Mouse (Mus musculus) hindbrain, postnatal 0 days (tissue): Measurements from ENCODE around the gene Rpl13a. TPM values are rescaled to one million over a fixed set of nuclear protein-coding genes. Genes with fewer than 3 reads are reported as not detected.
A peak's percentile ranks its signal among the peaks of the same experiment; 100 is the strongest.

ENCODE experiments used
- ATAC-seq: fragments of 200-750 bp; cut with Nextera tagmentation; 2 replicates; pipeline ENCODE4 v1.8.0; 2017; ENCODE audit warnings: mild to moderate bottlenecking, moderate TSS enrichment, moderate library complexity
- DNase-seq: peaks from one replicate; pipeline ENCODE4 v3.0.0-alpha.2; 2015; ENCODE audit warnings: low spot score
- H3K27ac ChIP-seq: fragments of 300-500 bp; sonication (generic); 2 replicates; pipeline ENCODE4 v1.5.1; 2014; ENCODE audit warnings: mild to moderate bottlenecking
- H3K27me3 ChIP-seq: fragments of 300-500 bp; sonication (generic); 2 replicates; pipeline ENCODE4 v1.6.1; 2014; ENCODE audit warnings: low read length, mixed read lengths; ENCODE audit not compliant: insufficient read depth
- H3K36me3 ChIP-seq: fragments of 300-500 bp; sonication (generic); 2 replicates; pipeline ENCODE4 v1.6.1; 2014; ENCODE audit warnings: low read length, mixed read lengths; ENCODE audit not compliant: insufficient read depth
- H3K4me1 ChIP-seq: fragments of 300-500 bp; sonication (generic); 2 replicates; pipeline ENCODE4 v1.6.1; 2014; ENCODE audit warnings: antibody characterized with exemption, low read length, mixed read lengths; ENCODE audit not compliant: insufficient read depth
- H3K4me2 ChIP-seq: fragments of 300-500 bp; sonication (generic); 2 replicates; pipeline ENCODE4 v1.6.1; 2014; ENCODE audit warnings: low read depth, mild to moderate bottlenecking, low read length, moderate library complexity, mixed read lengths
- H3K4me3 ChIP-seq: fragments of 300-500 bp; sonication (generic); 2 replicates; pipeline ENCODE4 v1.5.1; 2014; ENCODE audit warnings: low read length
- H3K9ac ChIP-seq: fragments of 300-500 bp; sonication (generic); replicated peaks from 2 replicates; pipeline ENCODE4 v1.6.1; 2014; ENCODE audit warnings: mild to moderate bottlenecking, low read length, moderate library complexity, mixed read lengths
- H3K9me3 ChIP-seq: fragments of 300-500 bp; sonication (generic); 2 replicates; pipeline ENCODE4 v1.6.1; 2016; ENCODE audit warnings: low read length, mixed read lengths
- CTCF ChIP-seq: IDR thresholded peaks from 2 replicates; pipeline ENCODE4 v1.5.1; 2016; ENCODE audit warnings: antibody characterized with exemption, control low read depth, low read depth
- WGBS: fragments of 180-500 bp; shearing (Covaris S2); extraction: QIAGEN DNeasy Blood & Tissue Kit; methylation state at CpG from one replicate; pipeline ENCODE4 v1.1.7; 2014; 5-methylcytosine and 5-hydroxymethylcytosine counted together
- polyA plus RNA-seq: library from polyadenylated mRNA; unstranded; fragments of >200 nt; fragmentation: Nextera tagmentation; extraction: Ambion mirVana; gene quantifications from 2 replicates; pipeline ENCODE4 v1.2.1, GENCODE M21; 2015
- total RNA-seq: library from RNA; depleted of rRNA; stranded (reverse); fragments of >200 nt; gene quantifications from 2 replicates; pipeline ENCODE4 v1.2.3, GENCODE M21; 2014

The Rpl13a gene
- total and polyA plus RNA-seq, 2 experiments from 2014 or later = 800 to 1,807 TPM

GRCm38 (mm10) chr7:45147267-45147666 lies 18.7 kb upstream of the Rpl13a start:
- no peaks in the 10 kb centered on the region for H3K27me3 ChIP-seq
- WGBS = 91% methylated on average over 11 of the region's 11 CpGs
- DNase-seq (no peak), ATAC-seq (no peak)
- H3K4me1 ChIP-seq = no peaks in the 10 kb centered on the region
- no peak overlapping the region for H3K4me3 ChIP-seq
- no peaks in the 10 kb centered on the region for H3K9me3 ChIP-seq
- H3K9ac ChIP-seq = no peak overlapping the region
- no peak overlapping the region for H3K27ac ChIP-seq
- no peak for TF ChIP-seq CTCF
- no peak overlapping the region for H3K4me2 ChIP-seq
- H3K36me3 ChIP-seq = no peaks in the 10 kb centered on the region; the same call in 1 of the 2 replicates

- TF ChIP-seq CTCF = no peak
- 93% methylated on average over 8 of the region's 8 CpGs for WGBS
These were observed 16.9 kb upstream of the Rpl13a start for GRCm38 (mm10) chr7:45145460-45145859.

DNA sequence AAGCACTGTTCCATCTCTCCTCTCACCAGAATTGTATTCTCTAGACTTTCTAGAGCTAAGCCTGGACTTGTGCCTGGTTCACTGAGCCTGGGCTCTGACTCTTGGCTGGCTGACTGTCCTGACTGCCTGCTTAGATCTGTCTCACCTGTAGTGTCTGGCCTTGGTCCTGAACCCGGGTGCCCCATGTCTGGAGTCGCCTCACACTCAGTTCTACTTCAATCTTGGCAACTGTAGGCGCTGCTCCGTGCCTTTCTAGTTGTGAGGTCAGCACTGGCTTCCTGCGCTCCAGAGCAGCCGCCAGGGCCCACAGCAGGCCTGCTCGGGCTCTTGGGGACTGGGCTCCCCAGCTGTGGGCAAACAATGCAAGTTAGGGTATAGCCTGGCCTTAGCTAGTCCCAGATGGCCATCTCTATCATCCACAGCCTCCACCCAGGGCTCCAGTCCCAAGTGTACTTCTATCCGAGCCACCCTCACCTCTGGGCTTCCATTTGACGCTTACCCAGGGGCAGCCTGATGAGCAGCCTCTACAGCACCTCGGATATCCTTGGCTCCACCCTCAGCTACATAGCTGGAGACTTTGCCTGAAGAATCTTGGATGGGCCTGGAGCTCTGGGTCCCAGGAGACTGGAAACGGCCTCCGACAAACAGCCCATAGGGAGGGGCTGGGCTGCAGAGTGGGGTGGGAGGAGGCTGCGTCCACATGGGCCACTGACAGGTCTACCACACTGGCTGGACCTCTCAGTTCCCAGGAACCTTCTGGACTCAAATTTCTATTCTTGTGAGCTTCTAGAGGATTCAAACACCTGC lies 16.0 kb upstream of the Rpl13a start:
- Histone ChIP-seq H3K4me3 (no peak overlapping the region), H3K27ac (no peak overlapping the region), H3K9me3 (no peaks in the 10 kb centered on the region), H3K27me3 (no peaks in the 10 kb centered on the region), H3K4me1 (no peaks in the 10 kb centered on the region), H3K4me2 (no peak overlapping the region), H3K36me3 (no peaks in the 10 kb centered on the region; the same call in 1 of the 2 replicates), H3K9ac (no peak overlapping the region)
- DNase-seq (no peak), ATAC-seq (no peak)
- TF ChIP-seq CTCF = no peak
- 91% methylated on average over 13 of the region's 13 CpGs for WGBS

More at GRCm38 (mm10) chr7:45145460-45145859, 16.9 kb upstream of the Rpl13a start:
- Histone ChIP-seq H3K4me2 (no peak overlapping the region), H3K27ac (no peak overlapping the region), H3K27me3 (no peaks in the 10 kb centered on the region), H3K9ac (no peak overlapping the region), H3K4me1 (no peaks in the 10 kb centered on the region), H3K9me3 (no peaks in the 10 kb centered on the region), H3K4me3 (no peak overlapping the region), H3K36me3 (no peaks in the 10 kb centered on the region; the same call in 1 of the 2 replicates)
- ATAC-seq = no peak
- DNase-seq = no peak

DNA sequence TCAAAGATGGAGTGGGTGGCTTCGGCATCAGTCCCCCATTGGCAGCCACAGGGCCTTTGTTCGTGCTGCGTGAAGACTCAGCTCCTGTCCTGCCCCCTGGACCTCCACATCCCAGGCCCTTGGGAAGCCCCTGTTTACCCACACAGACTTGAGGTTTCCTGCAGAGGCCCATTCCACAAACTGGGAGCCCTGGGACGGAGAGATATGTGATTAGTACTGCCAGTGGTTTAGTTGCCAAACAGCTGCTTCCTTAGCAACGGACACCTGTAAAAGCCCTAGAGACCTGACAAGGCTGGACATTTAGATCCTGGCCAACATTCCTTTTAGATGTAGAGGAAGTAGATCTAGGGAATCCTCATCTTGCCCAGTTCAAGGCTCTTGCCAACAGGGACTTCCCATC lies 13.4 kb upstream of the Rpl13a start:
- no peak for ATAC-seq
- no peak overlapping the region for H3K4me2 ChIP-seq
- no peak overlapping the region for H3K27ac ChIP-seq
- no peak for TF ChIP-seq CTCF
- H3K4me3 ChIP-seq = no peak overlapping the region
- H3K9ac ChIP-seq = no peak overlapping the region
- 90% methylated on average over 5 of the region's 5 CpGs for WGBS
- H3K27me3 ChIP-seq = no peaks in the 10 kb centered on the region
- no peaks in the 10 kb centered on the region for H3K9me3 ChIP-seq
- no peaks in the 10 kb centered on the region; the same call in 1 of the 2 replicates for H3K36me3 ChIP-seq
- DNase-seq = no peak
- no peaks in the 10 kb centered on the region for H3K4me1 ChIP-seq

DNA sequence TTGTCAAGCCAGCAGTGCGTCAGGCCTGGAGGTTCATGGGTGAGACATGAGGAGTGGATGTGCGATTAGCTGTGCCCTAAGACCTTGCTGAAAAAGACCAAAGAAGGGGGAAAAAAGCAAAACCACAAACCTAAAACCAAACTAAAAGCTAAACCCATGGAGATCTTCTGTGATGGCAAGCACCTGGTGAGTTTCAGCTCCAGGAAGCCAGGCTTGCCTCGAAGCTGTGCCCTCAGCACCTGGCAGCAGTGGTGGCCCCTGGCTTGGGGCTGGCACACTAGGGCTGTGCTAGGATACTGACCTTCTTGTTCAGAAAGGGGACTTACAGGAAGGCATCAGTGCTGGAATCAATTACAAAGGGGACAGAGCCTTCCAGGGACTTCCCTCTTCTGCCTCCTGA lies 12.8 kb upstream of the Rpl13a start:
- H3K9me3 ChIP-seq = no peaks in the 10 kb centered on the region
- ATAC-seq (no peak), DNase-seq (no peak)

GRCm38 (mm10) chr7:45139904-45140723 lies 11.6 kb upstream of the Rpl13a start:
- WGBS = 71% methylated on average over 8 of the region's 8 CpGs
- H3K36me3 ChIP-seq = no peaks in the 10 kb centered on the region; the same call in 1 of the 2 replicates

More for the DNA sequence above, 12.8 kb upstream of the Rpl13a start:
- no peak overlapping the region for H3K4me2 ChIP-seq
- H3K4me1 ChIP-seq = no peaks in the 10 kb centered on the region
- no peak overlapping the region for H3K9ac ChIP-seq
- no peak overlapping the region for H3K27ac ChIP-seq
- no peaks in the 10 kb centered on the region; the same call in 1 of the 2 replicates for H3K36me3 ChIP-seq
- no peak overlapping the region for H3K4me3 ChIP-seq
- WGBS = 83% methylated on average over 3 of the region's 3 CpGs
- TF ChIP-seq CTCF = no peak
- no peaks in the 10 kb centered on the region for H3K27me3 ChIP-seq

More at GRCm38 (mm10) chr7:45139904-45140723, 11.6 kb upstream of the Rpl13a start:
- Histone ChIP-seq H3K27me3 (no peaks in the 10 kb centered on the region), H3K9me3 (no peaks in the 10 kb centered on the region), H3K4me2 (no peak overlapping the region), H3K4me1 (no peaks in the 10 kb centered on the region), H3K9ac (no peak overlapping the region), H3K4me3 (no peak overlapping the region), H3K27ac (no peak overlapping the region)
- ATAC-seq (no peak), DNase-seq (peak; percentile 34)
- no peak for TF ChIP-seq CTCF
